Mouse (Mus musculus): ENCODE measurements around the gene Gpd1l. TPM values are rescaled to one million over a fixed set of nuclear protein-coding genes. Genes with fewer than 3 reads are reported as not detected.
"Not testable (repeated sequence)": the region's sequence is repeated elsewhere in the genome, so short reads cannot be mapped to it uniquely, and the experiment has no call there.

Gene Gpd1l
- polyA plus RNA-seq (2014; fragmentation: Nextera tagmentation; extraction: Ambion mirVana) = 14.3 and 15.7 TPM in 2 replicates

- Histone ChIP-seq H3K27me3 (ENCODE audit: control insufficient read depth, insufficient read depth, low read length) (no peaks in the 10 kb centered on the region), H3K4me2 (ENCODE audit: low read length) (peak within 1 kb of the TSS; percentile 94), H3K36me3 (ENCODE audit: control insufficient read depth, insufficient read depth, low read length) (no peaks in the 10 kb centered on the region), H3K9ac (replicated peaks; ENCODE audit: low read length) (peak within 1 kb of the TSS; percentile 70), H3K27ac (replicated peaks; ENCODE audit: low read depth, low read length) (peak within 1 kb of the TSS; percentile 70), H3K4me3 (replicated peaks; ENCODE audit: low read depth, low read length) (peak within 1 kb of the TSS; percentile 68), H3K9me3 (ENCODE audit: control insufficient read depth, low read length) (no peaks in the 10 kb centered on the region), H3K4me1 (ENCODE audit: control insufficient read depth, insufficient read depth, low read length) (peaks cover 9% of the 10 kb centered on the region; the same call in 1 of the 2 replicates)
- DNase-seq (peak; percentile 93), ATAC-seq (ENCODE audit: low FRiP score, low TSS enrichment) (peak; percentile 97)
- WGBS = under 1% methylated on average over 30 of the region's 30 CpGs
These were observed at the start of gene Gpd1l for GRCm38 (mm10) chr9:114933723-114934171. Gpd1l (minus strand) TSS chr9:114933987.

- H3K36me3 ChIP-seq (ENCODE audit: control insufficient read depth, insufficient read depth, low read length) = no peaks in the 10 kb centered on the region
- H3K9me3 ChIP-seq (ENCODE audit: control insufficient read depth, low read length) = no peaks in the 10 kb centered on the region
- no peak within 1 kb of the TSS for H3K9ac ChIP-seq (replicated peaks; ENCODE audit: low read length)
- no peak within 1 kb of the TSS for H3K4me3 ChIP-seq (replicated peaks; ENCODE audit: low read depth, low read length)
- DNase-seq (no peak), ATAC-seq (ENCODE audit: low FRiP score, low TSS enrichment) (no peak)
- 94% methylated on average over 16 of the region's 16 CpGs for whole genome bisulfite sequencing
- H3K4me1 ChIP-seq (ENCODE audit: control insufficient read depth, insufficient read depth, low read length) = 0 out of 2 replicates have a peak, but pooled peaks cover 2% of the 10 kb centered on the region
- no peak within 1 kb of the TSS for H3K27ac ChIP-seq (replicated peaks; ENCODE audit: low read depth, low read length)
- H3K27me3 ChIP-seq (ENCODE audit: control insufficient read depth, insufficient read depth, low read length) = peaks cover 14% of the 10 kb centered on the region; the same call in 1 of the 2 replicates
- no peak within 1 kb of the TSS for H3K4me2 ChIP-seq (ENCODE audit: low read length)
These were observed 49.0 kb upstream of the Gpd1l start, which contains the start of gene Rps27rt for GRCm38 (mm10) chr9:114982689-114983360. Rps27rt (minus strand) TSS chr9:114982739.

- Histone ChIP-seq H3K36me3 (ENCODE audit: control insufficient read depth, insufficient read depth, low read length) (no peaks in the 10 kb centered on the region), H3K4me2 (ENCODE audit: low read length) (peak overlapping the region; percentile 84; the same call in 1 of the 2 replicates), H3K4me3 (replicated peaks; ENCODE audit: low read depth, low read length) (no peak overlapping the region), H3K9ac (replicated peaks; ENCODE audit: low read length) (no peak overlapping the region), H3K27me3 (ENCODE audit: control insufficient read depth, insufficient read depth, low read length) (peaks cover 14% of the 10 kb centered on the region; the same call in 1 of the 2 replicates), H3K4me1 (ENCODE audit: control insufficient read depth, insufficient read depth, low read length) (0 out of 2 replicates have a peak, but pooled peaks cover 3% of the 10 kb centered on the region), H3K27ac (replicated peaks; ENCODE audit: low read depth, low read length) (no peak overlapping the region), H3K9me3 (ENCODE audit: control insufficient read depth, low read length) (no peaks in the 10 kb centered on the region)
- WGBS = 72% methylated on average over 6 of the region's 6 CpGs
- DNase-seq (no peak), ATAC-seq (ENCODE audit: low FRiP score, low TSS enrichment) (no peak)
These were observed 46.2 kb upstream of the Gpd1l start for GRCm38 (mm10) chr9:114979969-114980368.

GRCm38 (mm10) chr9:114978281-114979111 lies 44.7 kb upstream of the Gpd1l start, which contains the start of gene Osbpl10:
Osbpl10 (plus strand) TSS chr9:114978569.
- Histone ChIP-seq H3K4me1 (ENCODE audit: control insufficient read depth, insufficient read depth, low read length) (0 out of 2 replicates have a peak, but pooled peaks cover 3% of the 10 kb centered on the region), H3K27ac (replicated peaks; ENCODE audit: low read depth, low read length) (peak within 1 kb of the TSS; percentile 84), H3K4me3 (replicated peaks; ENCODE audit: low read depth, low read length) (peak within 1 kb of the TSS; percentile 71), H3K9ac (replicated peaks; ENCODE audit: low read length) (peak within 1 kb of the TSS; percentile 85), H3K4me2 (ENCODE audit: low read length) (peak within 1 kb of the TSS; percentile 84), H3K27me3 (ENCODE audit: control insufficient read depth, insufficient read depth, low read length) (peaks cover 14% of the 10 kb centered on the region; the same call in 1 of the 2 replicates), H3K9me3 (ENCODE audit: control insufficient read depth, low read length) (no peaks in the 10 kb centered on the region), H3K36me3 (ENCODE audit: control insufficient read depth, insufficient read depth, low read length) (no peaks in the 10 kb centered on the region)
- under 1% methylated on average over 68 of the region's 86 CpGs for WGBS
- peak; percentile 85 for DNase-seq
- ATAC-seq (ENCODE audit: low FRiP score, low TSS enrichment) = peak; percentile 85

GRCm38 (mm10) chr9:114977461-114978280 lies 43.9 kb upstream of the Gpd1l start:
- Histone ChIP-seq H3K36me3 (ENCODE audit: control insufficient read depth, insufficient read depth, low read length) (no peaks in the 10 kb centered on the region), H3K4me3 (replicated peaks; ENCODE audit: low read depth, low read length) (peak overlapping the region; percentile 71), H3K4me1 (ENCODE audit: control insufficient read depth, insufficient read depth, low read length) (0 out of 2 replicates have a peak, but pooled peaks cover 3% of the 10 kb centered on the region), H3K4me2 (ENCODE audit: low read length) (peak overlapping the region; percentile 84), H3K9ac (replicated peaks; ENCODE audit: low read length) (peak overlapping the region; percentile 85), H3K27ac (replicated peaks; ENCODE audit: low read depth, low read length) (peak overlapping the region; percentile 84), H3K27me3 (ENCODE audit: control insufficient read depth, insufficient read depth, low read length) (peaks cover 14% of the 10 kb centered on the region; the same call in 1 of the 2 replicates), H3K9me3 (ENCODE audit: control insufficient read depth, low read length) (no peaks in the 10 kb centered on the region)
- ATAC-seq (ENCODE audit: low FRiP score, low TSS enrichment) = no peak; the same call in 1 of the 2 replicates
- WGBS = 8% methylated on average over 31 of the region's 31 CpGs
- DNase-seq = peak; percentile 38

- H3K4me2 ChIP-seq (ENCODE audit: low read length); H3K4me1 ChIP-seq (ENCODE audit: control insufficient read depth, insufficient read depth, low read length); ATAC-seq (ENCODE audit: low FRiP score, low TSS enrichment); H3K36me3 ChIP-seq (ENCODE audit: control insufficient read depth, insufficient read depth, low read length); H3K9ac ChIP-seq (replicated peaks; ENCODE audit: low read length); H3K9me3 ChIP-seq (ENCODE audit: control insufficient read depth, low read length); H3K27ac ChIP-seq (replicated peaks; ENCODE audit: low read depth, low read length); H3K27me3 ChIP-seq (ENCODE audit: control insufficient read depth, insufficient read depth, low read length); H3K4me3 ChIP-seq (replicated peaks; ENCODE audit: low read depth, low read length); DNase-seq: not testable (repeated sequence)
- WGBS = 82% methylated on average over 7 of the region's 7 CpGs
These were observed 32.5 kb upstream of the Gpd1l start for GRCm38 (mm10) chr9:114966286-114966685.

- 58% methylated on average over 3 of the region's 3 CpGs for WGBS
- no peak for ATAC-seq (ENCODE audit: low FRiP score, low TSS enrichment)
These were observed 30.3 kb upstream of the Gpd1l start for GRCm38 (mm10) chr9:114964093-114964492.

GRCm38 (mm10) chr9:114960844-114961243 lies 27.1 kb upstream of the Gpd1l start:
- DNase-seq (no peak), ATAC-seq (ENCODE audit: low FRiP score, low TSS enrichment) (no peak)
- 94% methylated on average over 6 of the region's 6 CpGs for WGBS
- Histone ChIP-seq H3K27ac (replicated peaks; ENCODE audit: low read depth, low read length) (no peak overlapping the region), H3K4me1 (ENCODE audit: control insufficient read depth, insufficient read depth, low read length) (no peaks in the 10 kb centered on the region), H3K4me2 (ENCODE audit: low read length) (no peak overlapping the region), H3K27me3 (ENCODE audit: control insufficient read depth, insufficient read depth, low read length) (no peaks in the 10 kb centered on the region), H3K4me3 (replicated peaks; ENCODE audit: low read depth, low read length) (no peak overlapping the region), H3K9ac (replicated peaks; ENCODE audit: low read length) (no peak overlapping the region), H3K9me3 (ENCODE audit: control insufficient read depth, low read length) (no peaks in the 10 kb centered on the region), H3K36me3 (ENCODE audit: control insufficient read depth, insufficient read depth, low read length) (no peaks in the 10 kb centered on the region)

More at GRCm38 (mm10) chr9:114964093-114964492, 30.3 kb upstream of the Gpd1l start:
- no peak overlapping the region for H3K9ac ChIP-seq (replicated peaks; ENCODE audit: low read length)
- no peaks in the 10 kb centered on the region for H3K4me1 ChIP-seq (ENCODE audit: control insufficient read depth, insufficient read depth, low read length)
- no peak for DNase-seq
- H3K4me3 ChIP-seq (replicated peaks; ENCODE audit: low read depth, low read length) = no peak overlapping the region
- no peak overlapping the region for H3K27ac ChIP-seq (replicated peaks; ENCODE audit: low read depth, low read length)
- H3K4me2 ChIP-seq (ENCODE audit: low read length) = no peak overlapping the region
- no peaks in the 10 kb centered on the region for H3K36me3 ChIP-seq (ENCODE audit: control insufficient read depth, insufficient read depth, low read length)
- H3K9me3 ChIP-seq (ENCODE audit: control insufficient read depth, low read length) = no peaks in the 10 kb centered on the region
- H3K27me3 ChIP-seq (ENCODE audit: control insufficient read depth, insufficient read depth, low read length) = no peaks in the 10 kb centered on the region
